In the genomic region with DNA sequence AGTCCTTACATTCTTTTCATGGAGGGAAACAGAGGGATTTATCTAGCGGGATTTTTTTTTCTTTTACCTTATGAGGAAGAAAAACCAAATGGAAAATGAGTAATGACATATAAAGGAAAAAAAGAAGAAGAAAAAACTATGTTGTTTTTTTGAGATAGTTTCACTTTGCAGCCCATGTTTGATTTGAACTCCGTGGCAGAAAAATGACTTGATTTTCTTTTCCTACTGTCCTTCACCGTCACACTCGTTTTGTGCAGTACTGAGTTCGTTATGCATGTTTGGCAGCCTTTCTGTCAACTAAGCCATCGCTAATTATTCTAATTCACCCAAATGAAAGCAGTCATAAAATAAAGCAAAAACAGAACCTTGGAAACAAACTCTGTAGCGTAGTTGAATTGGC, we compare ENCODE assay signal across 8 mouse cellular contexts. TPM values are rescaled to one million over a fixed set of nuclear protein-coding genes. Genes with fewer than 3 reads are reported as not detected.
DNase-seq lines count a peak whose midpoint lies in the region; ATAC-seq and TF ChIP-seq lines count a peak whose summit lies in the region.

No protein-coding gene starts in this region.

- peaks cover 2% of the 10 kb centered on the region; the same call in 1 of the 2 replicates for H3K27me3 ChIP-seq in kidney, adult 2 months (replicated peaks; ENCODE audit: control insufficient read depth, insufficient read depth, low read length)
- peaks cover 34% of the 10 kb centered on the region for H3K27me3 ChIP-seq in hindbrain, embryonic 12.5 days
- H3K27me3 ChIP-seq in midbrain, embryonic 13.5 days: peaks cover 23% of the 10 kb centered on the region

- H3K27ac ChIP-seq in kidney, adult 2 months (ENCODE audit: insufficient read depth, low read depth, low read length): no peak overlapping the region
- H3K27ac ChIP-seq in hindbrain, embryonic 12.5 days: no peak overlapping the region
- peak overlapping the region; percentile 93; the same call in 1 of the 2 replicates for H3K27ac ChIP-seq in midbrain, embryonic 13.5 days

- no peak for TF ChIP-seq POLR2A in kidney, adult 2 months (IDR thresholded peaks at IDR 0.05; ENCODE audit: low read depth, low read length)

- WGBS in kidney, adult 2 months: 19% methylated on average over 7 of the region's 7 CpGs
- 10% methylated on average over 7 of the region's 7 CpGs for WGBS in hindbrain, embryonic 12.5 days
- WGBS in midbrain, embryonic 13.5 days: 13% methylated on average over 7 of the region's 7 CpGs

- no peaks in the 10 kb centered on the region for H3K9me3 ChIP-seq in hindbrain, embryonic 12.5 days (replicated peaks)
- H3K9me3 ChIP-seq in midbrain, embryonic 13.5 days: no peaks in the 10 kb centered on the region

- H3K4me1 ChIP-seq in kidney, adult 2 months (ENCODE audit: control insufficient read depth, insufficient read depth, low read length): no peaks in the 10 kb centered on the region; the same call in 1 of the 2 replicates
- peaks cover 15% of the 10 kb centered on the region for H3K4me1 ChIP-seq in hindbrain, embryonic 12.5 days
- H3K4me1 ChIP-seq in midbrain, embryonic 13.5 days (replicated peaks): peaks cover 20% of the 10 kb centered on the region

- H3K9ac ChIP-seq in hindbrain, embryonic 12.5 days: peak overlapping the region; percentile 78
- H3K9ac ChIP-seq in midbrain, embryonic 13.5 days (replicated peaks): peak overlapping the region; percentile 79

- H3K4me2 ChIP-seq in hindbrain, embryonic 12.5 days (replicated peaks): peak overlapping the region; percentile 76
- peak overlapping the region; percentile 72 for H3K4me2 ChIP-seq in midbrain, embryonic 13.5 days (replicated peaks)

- H3K36me3 ChIP-seq in kidney, adult 2 months (ENCODE audit: control insufficient read depth, insufficient read depth, low read length): no peaks in the 10 kb centered on the region
- H3K36me3 ChIP-seq in hindbrain, embryonic 12.5 days: no peaks in the 10 kb centered on the region
- H3K36me3 ChIP-seq in midbrain, embryonic 13.5 days: no peaks in the 10 kb centered on the region

- no peak for ATAC-seq in hindbrain, embryonic 12.5 days (ENCODE audit: low FRiP score)
- ATAC-seq in midbrain, embryonic 13.5 days: no peak

- DNase-seq in kidney, adult 2 months: no peak
- DNase-seq in kidney, postnatal 14 days: no peak
- DNase-seq in NIH3T3 (ENCODE audit: low read depth): peak; percentile 1
- DNase-seq in ovary, postnatal 14 days (ENCODE audit: low spot score): no peak
- DNase-seq in right cerebral cortex, postnatal 10 days (ENCODE audit: low spot score in 2 of 2): no peak
- no peak for DNase-seq in layer of hippocampus, adult 18-20 months (ENCODE audit: low spot score in 2 of 2)

- peak overlapping the region; percentile 62 for H3K4me3 ChIP-seq in kidney, adult 2 months (ENCODE audit: insufficient read depth, low read depth, low read length)
- peak overlapping the region; percentile 65 for H3K4me3 ChIP-seq in hindbrain, embryonic 12.5 days
- peak overlapping the region; percentile 61 for H3K4me3 ChIP-seq in midbrain, embryonic 13.5 days (replicated peaks)

- no peak for TF ChIP-seq CTCF in kidney, adult 2 months (conservative IDR thresholded peaks at IDR 0.05; ENCODE audit: insufficient read depth, insufficient read length, low read depth, low read length)

RNA-seq across cellular contexts. Expression of gene Zfp292, which starts 4.5 kb away (rescaled TPM):
- polyA plus RNA-seq in kidney, adult 2 months (2012; rRNA removed): 1.5 and 1.9 TPM in 2 replicates
- 39.2 and 43.0 TPM in 2 replicates for polyA plus RNA-seq in hindbrain, embryonic 12.5 days (2016; fragmentation: Nextera tagmentation; extraction: Ambion mirVana)
- polyA plus RNA-seq in midbrain, embryonic 13.5 days (2015; fragmentation: Nextera tagmentation; extraction: Ambion mirVana): 40.3 and 42.5 TPM in 2 replicates
- total RNA-seq in layer of hippocampus, adult 18-20 months (2021): 10 to 100 TPM; 25.7 to 25.8 TPM

RNA-seq across cellular contexts. Expression of gene Cga, which starts 6.3 kb away (rescaled TPM):
- not detected in 2 replicates for polyA plus RNA-seq in kidney, adult 2 months (2012; rRNA removed)
- polyA plus RNA-seq in hindbrain, embryonic 12.5 days (2016; fragmentation: Nextera tagmentation; extraction: Ambion mirVana): 0.56 and 1.1 TPM in 2 replicates
- not detected in 2 replicates for polyA plus RNA-seq in midbrain, embryonic 13.5 days (2015; fragmentation: Nextera tagmentation; extraction: Ambion mirVana)
- not detected for total RNA-seq in layer of hippocampus, adult 18-20 months (2021)

Comparison
In these comparisons a context has a peak if more than half of its experiments do, and no peak if none do; other contexts are left out.
1. RNA of gene Zfp292, which starts 4.5 kb away (polyA plus RNA-seq): 40.3 to 42.5 TPM in midbrain, embryonic 13.5 days and 39.2 to 43.0 TPM in hindbrain, embryonic 12.5 days; 1.5 to 1.9 TPM in kidney, adult 2 months; every median in the first group is over 10 times any median in the second.
2. Peak in every context shown above with its lines, with median percentiles within 50 percentile points of each other: H3K4me3 ChIP-seq.